Mouse (Mus musculus) thymus, postnatal 36 days (tissue): Measurements from ENCODE around the gene Eps15.

Experiments used
- DNase-seq, 2 experiments: peaks; one replicate each; pipeline ENCODE4 v3.0.0; 2022; ENCODE audit warnings: mixed read lengths in 2 of 2

The Eps15 gene

GRCm38 (mm10) chr4:109279689-109280458, at the start of gene Eps15:
Eps15 (plus strand) TSS chr4:109280268.
- DNase-seq, result peak; percentile 92

GRCm38 (mm10) chr4:109234185-109234584, 45.9 kb upstream of the Eps15 start, which contains the start of gene Calr4:
Calr4 (plus strand) TSS chr4:109234485.
- no peak for DNase-seq

DNA sequence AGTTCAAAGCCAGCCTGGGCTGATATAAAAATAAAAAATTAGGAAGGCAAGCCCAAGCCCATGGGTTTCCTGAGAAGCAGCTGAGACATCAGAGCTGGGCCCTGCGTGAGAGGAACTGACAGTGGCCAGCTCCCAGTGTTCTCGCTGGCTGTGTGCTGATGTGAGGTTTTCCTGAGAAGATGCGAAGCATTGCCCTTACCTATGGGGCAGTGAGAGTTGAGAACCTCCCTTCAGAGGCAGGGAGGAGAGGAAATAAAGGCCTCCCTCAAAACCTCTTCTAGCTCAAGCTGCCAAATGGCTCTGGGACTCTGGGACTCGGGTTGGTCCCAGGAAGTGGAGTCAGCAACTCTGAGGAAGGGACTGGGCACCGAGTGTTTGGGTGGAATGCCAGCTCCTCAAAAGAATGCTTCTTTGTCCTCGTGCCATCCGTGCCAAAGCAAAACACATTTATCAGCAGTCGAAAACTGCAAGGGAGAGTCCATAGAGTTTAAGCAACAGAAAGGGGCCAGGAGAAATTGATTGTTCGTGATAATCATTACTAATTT, 45.2 kb upstream of the Eps15 start:
- DNase-seq, result no peak

DNA sequence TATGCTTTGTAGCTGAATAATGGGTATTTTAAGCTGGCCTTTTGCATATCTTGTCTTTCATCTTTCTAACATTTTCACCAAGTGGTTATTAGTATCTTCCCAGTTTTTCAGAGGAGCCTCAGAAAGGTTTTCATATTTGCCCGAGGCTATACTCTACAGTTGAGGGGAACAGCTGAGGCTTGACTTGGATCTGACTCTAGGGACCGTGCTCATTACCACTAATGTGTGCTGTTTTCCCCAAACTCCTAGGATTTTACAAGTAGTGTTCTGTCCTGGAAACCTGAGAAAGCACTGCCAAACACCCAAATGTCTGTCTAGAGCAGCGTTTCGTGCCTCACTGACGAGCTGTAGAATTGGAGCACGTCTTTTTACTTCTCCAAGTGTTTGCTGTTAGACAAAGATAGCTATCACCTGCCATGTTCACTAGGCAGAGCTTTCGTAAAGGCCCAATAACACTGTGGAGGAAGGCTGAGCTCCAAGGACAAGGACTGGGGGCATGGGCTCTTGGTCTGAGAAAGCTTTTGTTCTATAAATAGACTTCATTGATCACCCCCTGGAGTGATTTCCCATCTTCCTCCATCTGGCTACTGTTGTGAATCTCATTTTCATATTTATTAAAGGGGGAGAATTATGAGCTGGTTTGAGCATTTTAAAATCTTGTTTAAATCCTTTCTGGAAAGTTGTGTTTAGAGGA, 43.7 kb upstream of the Eps15 start:
- DNase-seq, result no peak

DNA sequence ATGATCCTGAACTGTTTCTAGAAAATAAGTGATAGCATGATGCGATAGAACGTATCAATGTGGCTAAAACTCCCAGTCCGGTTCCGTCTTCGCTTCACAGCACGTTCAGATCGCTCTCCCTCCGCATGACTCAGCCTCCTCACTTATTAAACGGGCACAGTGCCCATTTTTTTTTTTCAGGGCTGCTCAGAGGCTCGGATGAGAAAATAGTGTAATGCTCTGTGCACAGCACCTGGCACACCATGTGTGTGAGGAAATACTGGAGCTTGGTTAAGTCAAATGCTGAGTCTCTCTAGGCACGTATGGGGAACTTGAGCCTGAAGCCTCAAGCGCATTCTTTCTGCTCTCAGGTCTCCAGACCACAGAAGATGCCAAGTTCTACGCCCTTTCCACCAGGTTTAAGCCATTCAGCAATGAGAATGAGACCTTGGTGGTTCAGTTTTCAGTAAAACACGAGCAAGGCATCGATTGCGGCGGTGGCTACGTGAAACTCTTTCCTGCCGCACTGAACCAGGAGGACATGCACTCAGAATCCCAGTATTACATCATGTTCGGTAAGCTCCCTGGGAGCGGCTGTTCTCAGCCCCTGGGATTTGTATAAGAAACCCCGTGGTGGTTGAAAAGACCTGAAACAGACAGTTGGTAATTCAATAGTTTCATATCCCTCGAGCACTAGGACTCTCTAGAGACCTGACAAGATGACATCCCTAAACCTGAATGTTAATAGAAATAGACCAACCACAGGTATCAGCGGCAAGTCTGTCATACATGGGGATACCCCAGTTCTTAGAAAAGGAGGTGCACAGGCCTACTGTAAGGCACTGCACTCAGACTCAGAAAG, 41.4 kb upstream of the Eps15 start:
- DNase-seq, result no peak

DNA sequence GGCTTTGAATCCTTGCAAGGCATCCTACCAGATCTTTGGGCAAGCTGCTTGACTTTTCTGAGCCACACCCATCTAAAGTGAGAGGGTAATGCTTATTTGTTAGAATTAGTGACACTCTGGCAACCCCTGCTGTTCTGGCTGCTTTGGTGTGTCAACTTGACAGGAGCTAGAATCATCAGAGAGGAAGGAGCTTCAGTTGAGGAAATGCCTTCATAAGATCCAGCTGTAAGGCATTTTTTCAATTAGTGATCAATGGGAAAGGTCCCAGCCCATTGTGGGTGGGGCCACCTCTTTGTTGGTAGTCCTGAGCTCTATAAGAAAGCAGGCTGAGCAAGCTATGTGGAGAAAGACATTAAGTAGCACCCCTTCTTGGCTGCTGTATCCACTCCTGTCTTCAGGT, 38.8 kb upstream of the Eps15 start:
- DNase-seq, result no peak

DNA sequence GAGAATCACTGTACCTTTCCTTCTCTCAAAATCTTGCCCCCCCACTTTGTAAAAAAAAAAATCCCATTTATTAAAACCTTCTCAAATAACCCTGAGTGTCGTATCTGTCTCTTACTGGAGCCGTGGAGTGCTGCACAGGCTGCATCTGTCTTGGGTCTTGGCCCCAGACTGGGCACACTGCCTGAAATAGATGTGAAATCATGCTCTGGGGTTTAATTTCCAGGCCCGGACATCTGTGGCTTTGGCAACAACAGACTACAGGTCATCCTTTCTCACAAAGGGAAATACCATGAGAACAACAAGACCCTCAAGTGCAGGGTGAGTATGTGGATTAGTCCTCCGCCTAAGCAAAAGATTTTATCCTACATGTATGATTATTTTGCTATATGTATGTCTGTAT, 38.1 kb upstream of the Eps15 start:
- no peak for DNase-seq

DNA sequence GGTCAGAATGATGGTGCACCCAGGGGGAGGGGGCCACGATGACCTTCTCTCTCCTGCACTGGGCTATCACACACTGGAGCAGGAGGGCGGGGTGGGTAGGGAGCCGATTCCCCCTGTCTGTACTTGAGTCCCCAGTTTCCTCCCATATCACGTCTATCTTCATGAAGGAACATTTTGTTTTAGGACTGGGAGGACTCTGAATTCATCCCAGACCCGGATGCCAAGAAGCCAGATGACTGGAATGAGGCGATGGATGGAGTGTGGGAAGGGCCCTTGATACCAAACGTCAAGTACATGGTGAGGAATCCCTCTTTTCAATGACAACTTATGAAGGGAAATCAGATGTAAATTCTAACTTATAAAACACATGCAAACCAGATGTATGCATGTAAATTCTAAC, 35.6 kb upstream of the Eps15 start:
- DNase-seq, result no peak

- DNase-seq, result no peak
Measured at GRCm38 (mm10) chr4:109245016-109245620, 35.0 kb upstream of the Eps15 start.

- DNase-seq, result peak; percentile 36 to 47
Measured at GRCm38 (mm10) chr4:109251605-109252004, 28.5 kb upstream of the Eps15 start.

DNA sequence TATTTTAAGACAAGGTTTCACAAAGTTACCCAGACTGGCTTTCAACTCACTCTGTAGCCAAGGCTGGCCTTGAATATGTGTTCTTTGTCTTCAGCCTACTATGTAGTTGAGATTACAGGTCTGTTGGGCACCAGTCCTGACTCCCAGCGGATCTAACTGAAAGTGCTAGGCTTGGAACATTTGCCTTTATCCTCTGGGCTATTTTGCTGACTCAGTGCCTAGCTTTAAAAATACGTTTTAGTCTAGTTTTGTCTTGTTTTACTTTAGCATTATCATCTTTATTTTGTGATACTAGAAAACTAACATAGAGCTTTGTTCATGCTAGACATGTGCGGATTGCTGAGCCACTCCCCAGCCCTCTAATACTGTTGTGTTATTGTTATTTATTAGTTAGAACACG, 27.9 kb upstream of the Eps15 start:
- DNase-seq, result no peak

DNA sequence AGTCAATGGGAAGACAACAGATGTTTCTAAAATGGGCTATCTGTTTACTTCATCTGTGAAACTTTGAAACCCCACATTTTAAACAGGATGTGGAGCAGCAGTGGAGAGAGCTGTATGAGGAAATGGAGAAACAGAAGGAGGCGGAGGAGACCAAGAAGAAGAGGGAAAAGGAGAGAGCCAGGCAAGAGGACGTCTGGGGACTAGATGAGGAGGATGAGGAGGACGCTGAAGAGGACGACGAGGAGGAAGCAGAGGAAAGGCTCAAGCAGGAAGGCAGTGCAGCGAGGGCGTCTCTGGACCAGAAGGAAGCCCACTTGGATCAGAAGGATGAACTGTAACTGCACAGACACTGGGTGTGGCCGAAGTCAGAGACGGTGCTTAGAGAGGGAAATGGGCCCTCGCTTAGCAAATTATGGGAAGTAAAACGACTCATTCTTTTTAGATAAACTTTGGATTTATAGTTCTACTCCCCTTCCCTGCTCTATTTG, 26.4 kb upstream of the Eps15 start:
- DNase-seq, result no peak

- DNase-seq, result no peak
Measured at GRCm38 (mm10) chr4:109254511-109254910, 25.6 kb upstream of the Eps15 start.

GRCm38 (mm10) chr4:109255321-109255720, 24.7 kb upstream of the Eps15 start:
- no peak for DNase-seq

DNA sequence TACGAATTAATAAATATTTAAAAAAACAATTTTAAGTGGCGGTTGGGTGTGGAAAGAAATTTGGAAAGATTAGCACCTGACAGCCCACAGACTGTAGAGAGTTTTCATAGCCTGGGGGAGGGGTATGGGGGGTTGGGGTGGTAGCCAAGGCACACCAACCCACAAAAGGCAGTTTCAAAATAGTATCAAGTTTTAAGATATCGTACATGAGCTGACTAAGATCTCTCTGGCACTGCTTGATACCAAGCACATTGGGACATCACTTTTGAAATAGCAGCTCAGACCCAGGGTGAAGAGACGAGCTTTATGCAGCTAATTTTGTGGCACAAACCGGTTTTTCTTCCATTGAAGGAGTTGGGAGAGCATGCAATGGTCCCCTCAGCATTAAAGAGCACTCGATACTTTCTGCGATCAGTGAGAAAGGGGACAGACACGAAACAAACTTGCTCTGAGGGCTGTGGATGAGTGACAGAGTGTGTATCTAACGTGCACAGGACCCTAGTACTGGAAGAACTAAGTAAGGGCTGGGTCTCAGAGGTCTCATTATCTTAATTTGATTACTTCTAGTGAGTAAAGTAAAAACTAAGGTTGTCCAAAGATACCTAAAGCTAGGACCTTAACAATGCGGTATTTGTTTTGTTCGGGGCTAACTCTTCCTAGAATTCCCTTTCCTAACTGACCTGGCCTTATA, 24.2 kb upstream of the Eps15 start:
- DNase-seq, result no peak

DNA sequence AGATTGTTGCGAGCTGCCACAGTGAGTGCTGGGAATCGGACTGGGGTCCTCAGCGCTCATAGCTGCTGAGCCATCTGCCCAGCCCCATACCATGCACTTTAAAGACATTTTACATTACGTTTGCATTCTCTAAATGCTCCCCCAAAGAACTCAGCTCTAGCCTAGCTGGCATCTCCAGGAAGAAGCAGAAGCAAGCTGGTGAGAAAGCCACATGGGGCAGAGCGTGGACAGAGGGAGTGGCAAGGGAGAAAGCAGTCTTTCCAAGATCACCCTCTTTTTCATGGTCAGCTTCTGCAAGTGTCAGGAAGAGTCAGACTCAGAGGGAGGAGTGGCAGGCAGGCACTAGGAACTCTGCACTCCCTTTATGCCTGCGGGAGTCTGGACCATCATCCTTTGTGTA, 23.3 kb upstream of the Eps15 start:
- no peak for DNase-seq

GRCm38 (mm10) chr4:109257639-109258038, 22.4 kb upstream of the Eps15 start:
- no peak for DNase-seq

DNA sequence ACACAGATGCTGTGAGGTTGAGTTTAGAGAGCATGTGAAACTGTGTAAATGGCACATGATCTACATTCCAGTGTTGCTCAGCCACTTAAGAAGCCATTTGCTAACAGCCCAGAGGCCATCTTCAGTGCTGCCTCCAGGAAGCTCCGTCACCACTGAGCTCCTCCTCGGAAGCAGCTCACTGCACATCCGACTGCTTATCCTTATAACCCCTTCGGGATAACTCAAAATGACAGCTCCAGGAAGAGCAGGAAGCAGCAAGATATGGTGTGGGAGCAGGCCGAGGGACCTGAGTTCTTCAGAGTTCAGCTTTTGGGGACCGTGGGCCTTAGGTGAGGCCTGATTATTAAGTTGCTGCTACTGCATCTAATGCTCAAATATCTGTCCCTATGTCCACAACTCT, 18.0 kb upstream of the Eps15 start:
- DNase-seq, result no peak

DNA sequence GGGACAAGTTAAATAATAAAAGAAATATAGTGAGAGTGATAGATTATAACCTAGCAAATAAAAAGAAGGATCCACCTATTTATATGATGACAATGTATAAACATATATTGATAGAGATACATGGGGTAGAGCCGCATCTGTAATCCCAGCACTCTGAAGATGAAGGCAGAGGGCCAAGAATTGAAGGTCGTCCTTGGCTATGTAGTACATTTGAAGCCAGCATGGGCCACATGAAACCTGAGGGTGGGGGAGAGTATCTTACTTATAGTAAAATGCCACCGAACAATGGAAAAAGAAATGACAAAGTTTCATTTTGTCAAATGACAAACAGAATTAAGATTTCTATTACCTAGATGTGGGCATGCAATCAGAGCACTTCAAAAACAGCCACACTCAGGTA, 14.0 kb upstream of the Eps15 start:
- no peak for DNase-seq

GRCm38 (mm10) chr4:109266744-109267143, 13.3 kb upstream of the Eps15 start:
- no peak for DNase-seq

DNA sequence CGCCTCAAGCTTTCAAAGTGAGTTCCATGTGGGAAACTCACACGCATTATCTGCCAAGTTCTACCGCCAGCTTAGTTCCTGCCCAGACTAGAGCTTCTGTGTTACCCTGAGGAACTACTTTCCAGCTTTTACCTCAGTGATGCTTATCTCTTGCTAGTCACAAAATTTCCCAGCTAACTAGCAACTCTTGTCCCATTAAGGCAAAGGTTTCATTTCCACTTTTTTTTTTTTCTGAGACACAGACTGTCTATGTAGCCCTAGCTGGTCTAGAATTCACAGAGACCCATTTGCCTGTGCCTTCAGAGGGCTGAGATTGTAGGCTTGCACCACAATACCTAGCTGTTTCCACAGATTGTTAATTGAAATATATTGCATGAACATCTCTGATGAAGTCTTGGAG, 12.6 kb upstream of the Eps15 start:
- no peak for DNase-seq

GRCm38 (mm10) chr4:109268903-109269302, 11.2 kb upstream of the Eps15 start:
- no peak for DNase-seq
